Mouse (Mus musculus) E14TG2a.4 (cell line): Measurements from ENCODE around the gene C1qb.
A peak's percentile ranks its signal among the peaks of the same experiment; 100 is the strongest.

Experiments
- H3K27me3 ChIP-seq: 2 replicates; pipeline ENCODE4 v1.6.1; 2014; ENCODE audit warnings: low read length, control low read depth; ENCODE audit not compliant: insufficient read depth
- H3K36me3 ChIP-seq: 2 replicates; pipeline ENCODE4 v1.6.1; 2014; ENCODE audit warnings: low read length, control low read depth; ENCODE audit not compliant: insufficient read depth
- H3K4me1 ChIP-seq: replicated peaks from 2 replicates; pipeline ENCODE4 v1.6.1; 2014; ENCODE audit warnings: low read depth, low read length, control low read depth
- H3K4me3 ChIP-seq: replicated peaks from 2 replicates; pipeline ENCODE4 v1.5.1; 2014; ENCODE audit warnings: mild to moderate bottlenecking, low read length
- H3K9me3 ChIP-seq: 2 replicates; pipeline ENCODE4 v1.6.1; 2014; ENCODE audit warnings: low read length, control low read depth
- CTCF ChIP-seq: conservative IDR thresholded peaks from 2 replicates; pipeline ENCODE4 v1.5.1; 2014; ENCODE audit warnings: low read length
- NANOG ChIP-seq: IDR thresholded peaks from 2 replicates; pipeline ENCODE4 v1.6.1; 2014; ENCODE audit warnings: borderline replicate concordance, low read length, mixed read lengths
- POU5F1 ChIP-seq: IDR thresholded peaks from 2 replicates; pipeline ENCODE4 v1.6.1; 2014; ENCODE audit warnings: low read length, borderline replicate concordance

C1qb gene

DNA sequence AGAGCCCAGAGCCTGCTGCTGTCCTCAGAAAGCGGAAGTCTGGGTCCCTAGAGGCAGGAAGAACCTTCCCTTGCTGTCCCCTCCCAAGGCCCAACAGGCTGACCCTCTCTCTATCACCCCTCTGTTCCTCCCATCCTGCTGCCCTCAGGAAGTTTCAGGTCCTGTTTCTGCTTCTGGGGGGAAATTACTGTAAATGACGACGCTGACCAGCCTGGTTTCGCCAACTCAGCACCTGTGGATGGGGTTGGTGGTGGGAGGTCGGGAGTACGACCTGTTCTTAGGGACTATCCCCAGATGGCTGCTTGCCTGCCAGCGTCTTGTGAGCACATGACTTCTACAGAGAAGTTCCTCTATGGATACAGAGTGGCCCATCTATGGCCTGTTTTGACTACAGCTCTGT, at the start of gene C1qb:
Gene C1qb (minus strand): TSS at position 87 of the 400 bp plus-strand sequence.
- no peaks in the 10 kb centered on the region for H3K9me3 ChIP-seq
- H3K27me3 ChIP-seq: peaks cover 29% of the 10 kb centered on the region; the same call in 1 of the 2 replicates
- H3K4me1 ChIP-seq: no peaks in the 10 kb centered on the region
- no peak for TF ChIP-seq POU5F1
- TF ChIP-seq NANOG: no peak
- TF ChIP-seq CTCF: no peak
- no peaks in the 10 kb centered on the region for H3K36me3 ChIP-seq
- no peak within 1 kb of the TSS for H3K4me3 ChIP-seq

GRCm38 (mm10) chr4:136934746-136935613, 49.0 kb upstream of the C1qb start:
- H3K4me1 ChIP-seq: peaks cover 39% of the 10 kb centered on the region
- peaks cover 81% of the 10 kb centered on the region for H3K27me3 ChIP-seq
- H3K36me3 ChIP-seq: no peaks in the 10 kb centered on the region
- TF ChIP-seq CTCF (no peak), POU5F1 (no peak), NANOG (no peak)
- H3K4me3 ChIP-seq: peak overlapping the region; percentile 35
- no peaks in the 10 kb centered on the region for H3K9me3 ChIP-seq

- Histone ChIP-seq H3K36me3 (no peaks in the 10 kb centered on the region), H3K4me3 (peak overlapping the region; percentile 75; the same call in 1 of the 2 replicates)
These were observed 44.5 kb upstream of the C1qb start for GRCm38 (mm10) chr4:136930474-136930873.

GRCm38 (mm10) chr4:136928928-136929327, 42.9 kb upstream of the C1qb start:
- H3K4me3 ChIP-seq: no peak overlapping the region
- H3K27me3 ChIP-seq: peaks cover 47% of the 10 kb centered on the region
- no peaks in the 10 kb centered on the region for H3K9me3 ChIP-seq
- H3K36me3 ChIP-seq: no peaks in the 10 kb centered on the region
- TF ChIP-seq CTCF: peak; percentile 77
- TF ChIP-seq POU5F1: no peak
- TF ChIP-seq NANOG: no peak
- H3K4me1 ChIP-seq: peaks cover 34% of the 10 kb centered on the region

More at GRCm38 (mm10) chr4:136930474-136930873, 44.5 kb upstream of the C1qb start:
- Histone ChIP-seq H3K4me1 (peaks cover 49% of the 10 kb centered on the region), H3K27me3 (peaks cover 52% of the 10 kb centered on the region), H3K9me3 (no peaks in the 10 kb centered on the region)
- no peak for TF ChIP-seq CTCF
- TF ChIP-seq NANOG: no peak
- TF ChIP-seq POU5F1: no peak

- Histone ChIP-seq H3K27me3 (peaks cover 43% of the 10 kb centered on the region), H3K36me3 (no peaks in the 10 kb centered on the region), H3K4me1 (peaks cover 20% of the 10 kb centered on the region), H3K4me3 (no peak overlapping the region), H3K9me3 (no peaks in the 10 kb centered on the region)
- no peak for TF ChIP-seq NANOG
- no peak for TF ChIP-seq CTCF
- no peak for TF ChIP-seq POU5F1
These were observed 39.8 kb upstream of the C1qb start for GRCm38 (mm10) chr4:136925804-136926203.

GRCm38 (mm10) chr4:136924529-136924928, 38.5 kb upstream of the C1qb start:
- Histone ChIP-seq H3K4me1 (peaks cover 16% of the 10 kb centered on the region), H3K36me3 (no peaks in the 10 kb centered on the region), H3K4me3 (no peak overlapping the region), H3K9me3 (no peaks in the 10 kb centered on the region), H3K27me3 (peaks cover 45% of the 10 kb centered on the region)
- TF ChIP-seq CTCF (no peak), POU5F1 (no peak), NANOG (no peak)

- Histone ChIP-seq H3K4me1 (peaks cover 20% of the 10 kb centered on the region), H3K27me3 (peaks cover 56% of the 10 kb centered on the region), H3K9me3 (no peaks in the 10 kb centered on the region), H3K4me3 (no peak overlapping the region), H3K36me3 (no peaks in the 10 kb centered on the region)
- TF ChIP-seq POU5F1 (no peak), CTCF (no peak), NANOG (no peak)
These were observed 33.5 kb upstream of the C1qb start for GRCm38 (mm10) chr4:136919526-136919925.

- TF ChIP-seq CTCF (no peak), NANOG (no peak), POU5F1 (no peak)
- H3K4me3 ChIP-seq: no peak overlapping the region
- H3K9me3 ChIP-seq: no peaks in the 10 kb centered on the region
- H3K4me1 ChIP-seq: peaks cover 23% of the 10 kb centered on the region
- peaks cover 59% of the 10 kb centered on the region for H3K27me3 ChIP-seq
- H3K36me3 ChIP-seq: no peaks in the 10 kb centered on the region
These were observed 32.8 kb upstream of the C1qb start for GRCm38 (mm10) chr4:136918834-136919233.
